Mouse (Mus musculus): ENCODE results near the gene Nsg2. TPM values are rescaled to one million over a fixed set of nuclear protein-coding genes. Genes with fewer than 3 reads are reported as not detected.
A peak's percentile ranks its signal among the peaks of the same experiment; 100 is the strongest.

The Nsg2 gene
- polyA plus RNA-seq, 1 experiment from 2014 or later = 0.25 TPM

DNA sequence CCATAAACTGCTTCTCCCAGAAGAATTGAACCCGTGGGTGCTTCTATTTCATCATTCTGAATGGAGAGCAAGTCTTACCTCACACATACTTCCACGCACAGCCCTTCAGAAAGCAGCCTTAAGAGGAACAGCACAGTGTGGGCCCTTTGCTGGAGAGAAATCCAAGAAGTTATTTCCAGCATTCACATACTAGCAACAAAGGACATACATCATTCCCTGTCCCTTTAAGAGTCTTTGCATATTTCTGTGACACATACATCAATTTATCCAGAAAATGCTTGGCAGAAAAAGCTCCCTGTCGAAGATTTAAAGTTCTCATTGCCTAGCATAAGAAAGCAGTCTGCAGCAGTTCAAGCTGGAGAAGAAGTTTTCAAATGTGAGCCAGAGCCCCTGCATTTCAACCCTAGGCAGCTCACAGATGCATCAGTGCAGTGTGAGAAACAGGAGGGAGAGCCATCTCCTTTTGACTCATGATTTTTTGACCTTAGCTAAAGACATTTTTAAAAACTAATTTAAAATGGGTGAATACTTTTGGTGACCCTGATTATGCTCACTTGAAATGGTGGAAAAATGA lies 100.9 kb downstream of the Nsg2 start:
- TF ChIP-seq CTCF (IDR thresholded peaks at IDR 0.05; ENCODE audit: low read depth) = no peak
- ATAC-seq (ENCODE audit: insufficient read depth) = peak; percentile 75; the same call in 1 of the 2 replicates
- peak; percentile 70 for DNase-seq
- H3K27me3 ChIP-seq (ENCODE audit: insufficient read depth, low read length) = no peaks in the 10 kb centered on the region
- WGBS = 31% methylated on average over 3 of the region's 3 CpGs
- no peaks in the 10 kb centered on the region for H3K36me3 ChIP-seq (ENCODE audit: insufficient read depth)
- H3K9me3 ChIP-seq (ENCODE audit: low read depth, low read length) = no peaks in the 10 kb centered on the region
- no peak overlapping the region for H3K9ac ChIP-seq
- peaks cover 9% of the 10 kb centered on the region; the same call in 1 of the 2 replicates for H3K4me1 ChIP-seq (ENCODE audit: insufficient read depth)
- H3K27ac ChIP-seq (ENCODE audit: low read depth) = peak overlapping the region; percentile 16; the same call in 1 of the 2 replicates
- H3K4me3 ChIP-seq (ENCODE audit: low read depth, low read length) = no peak overlapping the region
- no peak overlapping the region for H3K4me2 ChIP-seq

DNA sequence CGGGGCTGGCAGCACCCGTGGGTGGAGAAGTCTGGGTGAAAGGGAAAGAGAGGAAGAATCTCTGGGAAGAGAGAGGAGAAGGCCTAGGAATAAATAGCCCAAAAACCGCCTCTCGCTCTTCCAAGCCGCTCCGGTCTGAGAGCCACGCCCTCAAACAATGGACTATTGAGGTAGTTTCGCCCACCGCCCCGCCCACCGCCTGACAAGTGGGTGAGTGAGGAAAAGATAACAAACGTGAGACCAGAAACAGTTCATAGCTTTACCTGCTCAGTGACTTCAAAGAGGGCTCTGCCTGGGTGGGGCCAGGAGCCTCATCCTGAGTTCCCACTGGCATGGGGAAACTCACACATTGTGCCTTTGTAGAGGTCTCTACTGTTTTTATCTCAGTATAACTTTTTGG lies 102.7 kb downstream of the Nsg2 start:
- no peak for TF ChIP-seq CTCF (IDR thresholded peaks at IDR 0.05; ENCODE audit: low read depth)
- Histone ChIP-seq H3K9me3 (ENCODE audit: low read depth, low read length) (no peaks in the 10 kb centered on the region), H3K4me2 (peak overlapping the region; percentile 36), H3K9ac (no peak overlapping the region), H3K27me3 (ENCODE audit: insufficient read depth, low read length) (no peaks in the 10 kb centered on the region), H3K27ac (ENCODE audit: low read depth) (no peak overlapping the region), H3K4me3 (ENCODE audit: low read depth, low read length) (no peak overlapping the region), H3K4me1 (ENCODE audit: insufficient read depth) (peaks cover 9% of the 10 kb centered on the region; the same call in 1 of the 2 replicates), H3K36me3 (ENCODE audit: insufficient read depth) (no peaks in the 10 kb centered on the region)
- 15% methylated on average over 12 of the region's 12 CpGs for whole genome bisulfite sequencing
- peak; percentile 65 for DNase-seq
- peak; percentile 44 for ATAC-seq (ENCODE audit: insufficient read depth)

DNA sequence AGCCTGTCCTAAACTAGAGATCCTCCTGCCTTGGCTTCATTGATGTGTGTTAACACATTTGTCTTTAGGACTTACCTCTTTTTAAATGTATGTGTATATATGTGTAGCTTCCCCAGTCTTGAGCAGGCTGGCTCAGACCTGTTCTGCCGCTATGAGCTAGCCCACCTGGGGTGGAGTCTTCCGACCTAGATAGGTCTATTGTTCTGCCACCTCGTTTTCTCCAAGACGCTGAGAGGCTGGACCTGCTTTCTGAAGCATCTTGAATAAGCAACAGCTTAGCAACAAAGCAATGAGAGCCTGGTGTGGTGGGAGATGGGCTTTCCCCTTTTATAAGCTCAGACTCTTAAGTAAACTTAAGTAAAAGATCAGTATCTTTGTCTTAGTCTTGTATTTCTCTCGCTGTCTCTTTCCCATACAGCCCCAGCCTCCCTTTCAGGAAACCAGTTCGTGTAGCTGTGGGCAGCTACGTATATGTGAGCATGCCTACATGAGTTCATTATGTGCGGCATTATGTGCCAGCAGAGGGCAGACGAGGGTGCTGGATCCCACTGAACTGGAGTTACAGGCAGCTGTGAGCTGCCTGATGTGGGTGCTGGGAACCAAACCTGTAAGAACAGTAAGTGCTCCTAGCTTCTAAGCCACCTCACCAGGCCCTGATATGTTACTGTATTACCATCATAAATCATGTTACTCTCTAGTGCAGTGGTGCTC lies 104.3 kb downstream of the Nsg2 start:
- H3K4me2 ChIP-seq = no peak overlapping the region
- ATAC-seq (ENCODE audit: insufficient read depth) = no peak
- H3K27ac ChIP-seq (ENCODE audit: low read depth) = no peak overlapping the region
- H3K9ac ChIP-seq = no peak overlapping the region
- H3K4me3 ChIP-seq (ENCODE audit: low read depth, low read length) = no peak overlapping the region
- H3K27me3 ChIP-seq (ENCODE audit: insufficient read depth, low read length) = no peaks in the 10 kb centered on the region
- H3K9me3 ChIP-seq (ENCODE audit: low read depth, low read length) = no peaks in the 10 kb centered on the region
- TF ChIP-seq CTCF (IDR thresholded peaks at IDR 0.05; ENCODE audit: low read depth) = peak; percentile 30; the same call in 1 of the 2 replicates
- peaks cover 9% of the 10 kb centered on the region; the same call in 1 of the 2 replicates for H3K4me1 ChIP-seq (ENCODE audit: insufficient read depth)
- no peak for DNase-seq
- no peaks in the 10 kb centered on the region for H3K36me3 ChIP-seq (ENCODE audit: insufficient read depth)
- WGBS = 57% methylated on average over 9 of the region's 9 CpGs

DNA sequence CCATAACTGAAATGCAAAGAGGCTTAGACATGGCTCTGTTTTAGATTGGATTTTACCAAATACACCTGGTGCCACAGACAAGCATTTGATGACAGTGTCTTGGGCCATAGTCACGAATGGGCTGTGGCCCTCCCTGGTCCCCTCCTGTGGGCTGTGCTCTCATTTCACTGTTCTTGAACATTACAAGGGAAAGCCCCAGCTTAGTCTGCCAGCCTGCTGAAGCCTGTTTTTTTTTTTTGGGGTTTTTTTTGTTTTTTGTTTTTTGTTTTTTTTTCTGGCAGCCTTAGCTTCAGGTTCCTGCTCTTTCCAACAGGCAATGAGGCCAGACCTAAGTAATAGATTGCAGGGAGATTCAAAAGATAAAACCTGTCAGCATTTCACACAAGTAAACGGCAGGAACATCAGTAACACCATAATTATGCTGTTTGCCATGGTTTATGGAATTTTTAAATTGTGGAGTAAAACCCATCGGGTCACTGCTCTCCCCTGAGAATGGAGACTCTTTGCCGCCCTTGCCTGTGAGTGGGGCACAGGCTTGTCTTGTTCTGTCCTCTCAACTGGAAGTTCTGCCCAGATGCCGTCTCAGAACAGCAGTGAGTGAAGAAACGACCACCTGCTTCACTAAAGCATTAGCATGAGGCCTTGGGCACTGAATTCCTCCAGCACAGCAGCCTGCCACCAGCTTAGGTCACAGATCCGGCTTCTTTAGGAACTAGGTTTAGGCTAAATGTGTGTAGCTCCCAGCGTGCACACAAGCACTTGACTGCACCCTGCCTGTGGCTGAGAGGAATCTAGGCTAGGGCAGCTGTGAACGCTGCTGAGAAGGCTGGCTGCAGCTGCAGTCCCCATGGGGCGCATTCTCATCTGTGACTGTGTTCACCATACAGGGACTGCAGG lies 105.7 kb downstream of the Nsg2 start:
- DNase-seq = peak; percentile 22
- H3K4me2 ChIP-seq = no peak overlapping the region
- no peak for ATAC-seq (ENCODE audit: insufficient read depth)
- WGBS = 39% methylated on average over 10 of the region's 10 CpGs
- peak; percentile 36; the same call in 1 of the 2 replicates for TF ChIP-seq CTCF (IDR thresholded peaks at IDR 0.05; ENCODE audit: low read depth)
- H3K4me3 ChIP-seq (ENCODE audit: low read depth, low read length) = no peak overlapping the region
- H3K9ac ChIP-seq = no peak overlapping the region
- no peaks in the 10 kb centered on the region for H3K27me3 ChIP-seq (ENCODE audit: insufficient read depth, low read length)
- no peaks in the 10 kb centered on the region for H3K36me3 ChIP-seq (ENCODE audit: insufficient read depth)
- no peaks in the 10 kb centered on the region for H3K9me3 ChIP-seq (ENCODE audit: low read depth, low read length)
- H3K27ac ChIP-seq (ENCODE audit: low read depth) = no peak overlapping the region
- H3K4me1 ChIP-seq (ENCODE audit: insufficient read depth) = peaks cover 9% of the 10 kb centered on the region; the same call in 1 of the 2 replicates

DNA sequence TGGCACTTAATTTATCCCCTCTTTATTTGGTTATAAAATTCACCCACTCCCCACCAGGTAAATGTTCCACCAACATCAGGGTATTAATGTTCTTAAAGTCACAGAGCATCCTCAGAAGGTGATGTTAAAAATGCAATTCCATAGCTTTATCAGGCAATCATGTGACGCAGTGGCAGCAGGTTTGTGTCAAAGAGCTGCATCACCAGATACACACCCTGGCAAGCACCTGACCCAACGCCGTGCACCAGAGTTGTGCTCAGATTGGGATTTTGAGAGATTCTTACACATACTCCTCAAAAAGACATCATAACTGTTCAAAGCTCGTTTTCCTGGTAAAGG lies 106.4 kb downstream of the Nsg2 start:
- ATAC-seq (ENCODE audit: insufficient read depth) (no peak), DNase-seq (no peak)
- no peak overlapping the region for H3K27ac ChIP-seq (ENCODE audit: low read depth)
- no peak overlapping the region for H3K4me2 ChIP-seq
- no peak overlapping the region for H3K9ac ChIP-seq
- H3K27me3 ChIP-seq (ENCODE audit: insufficient read depth, low read length) = no peaks in the 10 kb centered on the region
- WGBS = 75% methylated on average over 4 of the region's 4 CpGs
- no peaks in the 10 kb centered on the region for H3K36me3 ChIP-seq (ENCODE audit: insufficient read depth)
- no peaks in the 10 kb centered on the region for H3K9me3 ChIP-seq (ENCODE audit: low read depth, low read length)
- TF ChIP-seq CTCF (IDR thresholded peaks at IDR 0.05; ENCODE audit: low read depth) = no peak
- peaks cover 8% of the 10 kb centered on the region; the same call in 1 of the 2 replicates for H3K4me1 ChIP-seq (ENCODE audit: insufficient read depth)
- no peak overlapping the region for H3K4me3 ChIP-seq (ENCODE audit: low read depth, low read length)

DNA sequence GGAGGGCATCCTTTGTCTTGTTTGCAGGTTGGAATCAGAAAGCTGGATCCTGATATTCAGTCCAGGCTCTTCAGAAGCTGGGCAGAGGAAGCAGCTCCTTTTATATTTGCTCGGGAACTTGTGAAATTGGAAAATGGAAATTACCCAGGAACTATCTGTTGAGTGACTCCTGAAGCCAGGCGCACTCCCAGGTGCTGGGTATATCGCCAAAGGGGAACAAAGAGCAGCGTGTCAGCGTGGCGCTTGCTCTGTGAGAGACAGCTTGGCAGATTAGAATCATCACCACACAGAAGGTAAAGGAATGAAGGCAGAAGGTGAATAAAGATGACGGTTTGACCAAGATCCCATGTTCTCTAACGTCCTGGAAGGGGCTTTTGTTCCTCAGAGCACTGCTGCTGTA lies 108.2 kb downstream of the Nsg2 start:
- no peaks in the 10 kb centered on the region for H3K27me3 ChIP-seq (ENCODE audit: insufficient read depth, low read length)
- H3K4me2 ChIP-seq = no peak overlapping the region
- DNase-seq (no peak), ATAC-seq (ENCODE audit: insufficient read depth) (no peak)
- H3K9ac ChIP-seq = no peak overlapping the region
- no peaks in the 10 kb centered on the region for H3K9me3 ChIP-seq (ENCODE audit: low read depth, low read length)
- no peaks in the 10 kb centered on the region for H3K36me3 ChIP-seq (ENCODE audit: insufficient read depth)
- TF ChIP-seq CTCF (IDR thresholded peaks at IDR 0.05; ENCODE audit: low read depth) = no peak
- no peak overlapping the region for H3K4me3 ChIP-seq (ENCODE audit: low read depth, low read length)
- no peak overlapping the region for H3K27ac ChIP-seq (ENCODE audit: low read depth)
- WGBS = 64% methylated on average over 8 of the region's 8 CpGs
- H3K4me1 ChIP-seq (ENCODE audit: insufficient read depth) = no peaks in the 10 kb centered on the region

Other genes with a start within 250 kb of the Nsg2 start
- 4.2 and 5.1 TPM in 2 replicates for gene Cpeb4, start 128.3 kb upstream of the Nsg2 start, polyA plus RNA-seq (2014; fragmentation: Nextera tagmentation; extraction: Ambion mirVana)
- 0.12 TPM in 1 of 2 replicates, not detected in the other for gene 4930524B15Rik, start 34.9 kb upstream of the Nsg2 start, polyA plus RNA-seq (2014; fragmentation: Nextera tagmentation; extraction: Ambion mirVana)
- gene Il9r, start 199.8 kb downstream of the Nsg2 start, polyA plus RNA-seq (2014; fragmentation: Nextera tagmentation; extraction: Ambion mirVana) = 0.04 TPM in 1 of 2 replicates, not detected in the other
- gene Snrnp25, start 205.0 kb downstream of the Nsg2 start, polyA plus RNA-seq (2014; fragmentation: Nextera tagmentation; extraction: Ambion mirVana) = 62.8 and 71.4 TPM in 2 replicates
- 52.8 and 63.9 TPM in 2 replicates for gene Rhbdf1, start 221.8 kb downstream of the Nsg2 start, polyA plus RNA-seq (2014; fragmentation: Nextera tagmentation; extraction: Ambion mirVana)
- gene Mpg, start 226.0 kb downstream of the Nsg2 start, polyA plus RNA-seq (2014; fragmentation: Nextera tagmentation; extraction: Ambion mirVana) = 39.6 and 42.2 TPM in 2 replicates